Mouse (Mus musculus) neural tube, embryonic 14.5 days (tissue): ENCODE data around the gene Olfr433. TPM values are rescaled to one million over a fixed set of nuclear protein-coding genes. Genes with fewer than 3 reads are reported as not detected.

Experiments
- ATAC-seq: fragments of 200-750 bp; cut with Nextera tagmentation; 2 replicates; pipeline ENCODE4 v1.8.0; 2017; ENCODE audit warnings: low read depth, mild to moderate bottlenecking, moderate TSS enrichment, moderate library complexity
- H3K27ac ChIP-seq: fragments of 300-500 bp; sonication (generic); 2 replicates; pipeline ENCODE4 v1.5.1; 2014; ENCODE audit warnings: low read depth, mild to moderate bottlenecking, control low read depth, low read length, moderate library complexity, mixed read lengths
- H3K27me3 ChIP-seq: fragments of 300-500 bp; sonication (generic); 2 replicates; pipeline ENCODE4 v1.6.1; 2014; ENCODE audit warnings: low read length; ENCODE audit not compliant: control insufficient read depth, insufficient read depth
- H3K36me3 ChIP-seq: fragments of 300-500 bp; sonication (generic); 2 replicates; pipeline ENCODE4 v1.6.1; 2014; ENCODE audit warnings: low read length, mixed read lengths; ENCODE audit not compliant: control insufficient read depth, insufficient read depth
- H3K4me1 ChIP-seq: fragments of 300-500 bp; sonication (generic); 2 replicates; pipeline ENCODE4 v1.6.1; 2014; ENCODE audit warnings: low read length; ENCODE audit not compliant: control insufficient read depth, insufficient read depth
- H3K4me2 ChIP-seq: fragments of 300-500 bp; sonication (generic); 2 replicates; pipeline ENCODE4 v1.6.1; 2014; ENCODE audit warnings: mild to moderate bottlenecking, low read depth, low read length, control low read depth
- H3K4me3 ChIP-seq: fragments of 300-500 bp; sonication (generic); 2 replicates; pipeline ENCODE4 v1.5.1; 2014; ENCODE audit warnings: low read depth, low read length, control low read depth, mixed read lengths
- H3K9ac ChIP-seq: fragments of 300-500 bp; sonication (generic); replicated peaks from 2 replicates; pipeline ENCODE4 v1.6.1; 2014; ENCODE audit warnings: low read depth, mild to moderate bottlenecking, control low read depth, low read length, mixed read lengths
- H3K9me3 ChIP-seq: fragments of 300-500 bp; sonication (generic); 2 replicates; pipeline ENCODE4 v1.6.1; 2016; ENCODE audit warnings: low read length; ENCODE audit not compliant: control insufficient read depth
- WGBS: fragments of 180-500 bp; shearing (Covaris S2); extraction: QIAGEN DNeasy Blood & Tissue Kit; methylation state at CpG from one replicate; pipeline ENCODE4 v1.1.7; 2014; 5-methylcytosine and 5-hydroxymethylcytosine counted together
- polyA plus RNA-seq: library from polyadenylated mRNA; unstranded; fragments of >200 nt; fragmentation: Nextera tagmentation; extraction: Ambion mirVana; gene quantifications from 2 replicates; pipeline ENCODE4 v1.2.1, GENCODE M21; 2014

The Olfr433 gene
- polyA plus RNA-seq, 1 experiment from 2014 or later = not detected

DNA sequence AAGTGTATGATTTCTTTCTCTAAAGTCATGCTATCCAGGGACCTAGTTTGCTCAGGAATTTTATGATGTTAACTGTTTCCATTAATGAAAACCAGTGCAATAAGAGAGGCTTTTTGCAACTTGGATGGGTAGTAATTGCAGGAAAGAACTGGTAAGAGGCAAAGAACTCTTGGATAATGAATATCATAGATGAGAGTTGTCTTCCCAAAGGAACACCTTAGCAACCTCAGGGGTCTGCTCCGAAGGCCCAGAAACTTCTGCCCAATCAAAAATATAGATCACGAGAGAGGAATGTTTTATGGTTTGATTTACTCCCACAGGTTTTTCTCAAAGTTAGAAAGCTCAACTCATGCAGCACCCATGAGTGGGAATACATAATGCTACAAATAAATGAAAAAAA, 43.5 kb downstream of the Olfr433 start, which contains the start of gene Olfr429:
Olfr429 (plus strand) TSS at position 301 of the 400 bp plus-strand sequence.
- no peak for ATAC-seq
- H3K4me2 ChIP-seq = no peak within 1 kb of the TSS
- no peaks in the 10 kb centered on the region for H3K9me3 ChIP-seq
- no peaks in the 10 kb centered on the region for H3K36me3 ChIP-seq
- 95% methylated on average over 2 of the region's 2 CpGs for WGBS
- H3K4me3 ChIP-seq = no peak within 1 kb of the TSS
- no peaks in the 10 kb centered on the region for H3K4me1 ChIP-seq
- H3K27me3 ChIP-seq = no peaks in the 10 kb centered on the region
- no peak within 1 kb of the TSS for H3K9ac ChIP-seq
- H3K27ac ChIP-seq = no peak within 1 kb of the TSS

Other genes starting within 250 kb of the Olfr433 start
- 0.24 TPM in 1 of 2 replicates, not detected in the other for gene Ifi211, start 127.7 kb upstream of the Olfr433 start, polyA plus RNA-seq
- gene Mndal, start 98.2 kb upstream of the Olfr433 start, polyA plus RNA-seq = 1.1 and 1.5 TPM in 2 replicates
- gene Ifi203, start 98.0 kb upstream of the Olfr433 start, polyA plus RNA-seq = 0.46 and 0.54 TPM in 2 replicates
- gene Ifi202b, start 58.0 kb upstream of the Olfr433 start, polyA plus RNA-seq = not detected in 2 replicates
- not detected in 2 replicates for gene Ifi205, start 8.9 kb upstream of the Olfr433 start, polyA plus RNA-seq
- gene Olfr432, start 8.5 kb downstream of the Olfr433 start, polyA plus RNA-seq = not detected in 2 replicates
- not detected in 2 replicates for gene Olfr430, start 25.9 kb downstream of the Olfr433 start, polyA plus RNA-seq
- not detected in 2 replicates for gene Olfr429, start 43.6 kb downstream of the Olfr433 start, polyA plus RNA-seq
- gene Olfr427, start 56.2 kb downstream of the Olfr433 start, polyA plus RNA-seq = not detected in 2 replicates
- not detected in 2 replicates for gene Olfr231, start 80.5 kb downstream of the Olfr433 start, polyA plus RNA-seq
- not detected in 2 replicates for gene Olfr424, start 90.8 kb downstream of the Olfr433 start, polyA plus RNA-seq
- gene Olfr420, start 114.9 kb downstream of the Olfr433 start, polyA plus RNA-seq = not detected in 2 replicates
- gene Spta1, start 132.1 kb downstream of the Olfr433 start, polyA plus RNA-seq = 0.19 and 0.23 TPM in 2 replicates
- gene Olfr419, start 211.4 kb downstream of the Olfr433 start, polyA plus RNA-seq = not detected in 2 replicates